Mouse (Mus musculus): ENCODE measurements at regions not wholly inside any gene's neighbourhood (a gene's known extent, or its start where the extent isn't known, plus 50 kb on each side); places are given as distances from the start of the nearest gene placed in this dataset.
A peak's percentile ranks its signal among the peaks of the same experiment; 100 is the strongest.

- Histone ChIP-seq H3K9ac (no peak overlapping the region), H3K4me3 (replicated peaks) (no peak overlapping the region), H3K4me1 (no peaks in the 10 kb centered on the region), H3K9me3 (no peaks in the 10 kb centered on the region), H3K27me3 (replicated peaks) (no peaks in the 10 kb centered on the region), H3K4me2 (no peak overlapping the region), H3K36me3 (no peaks in the 10 kb centered on the region), H3K27ac (no peak overlapping the region)
- no peak for ATAC-seq (ENCODE audit: insufficient read depth, low FRiP score, low read depth)
- 92% methylated on average over 1 of the region's 1 CpGs for WGBS
Measured at GRCm38 (mm10) chr3:38102985-38103384, 378.7 kb upstream of the Gm5148 start.

- H3K9ac ChIP-seq, result no peak overlapping the region
- no peak overlapping the region for H3K4me2 ChIP-seq
- no peaks in the 10 kb centered on the region for H3K27me3 ChIP-seq (replicated peaks)
- no peak overlapping the region for H3K27ac ChIP-seq
- 61% methylated on average over 1 of the region's 1 CpGs for WGBS
- H3K4me1 ChIP-seq, result no peaks in the 10 kb centered on the region
- ATAC-seq (ENCODE audit: insufficient read depth, low FRiP score, low read depth), result no peak
- no peaks in the 10 kb centered on the region for H3K36me3 ChIP-seq
- H3K4me3 ChIP-seq (replicated peaks), result no peak overlapping the region
- no peaks in the 10 kb centered on the region for H3K9me3 ChIP-seq
Measured at GRCm38 (mm10) chr3:38102181-38102580, 377.9 kb upstream of the Gm5148 start.

- Histone ChIP-seq H3K9ac (no peak overlapping the region), H3K27me3 (replicated peaks) (no peaks in the 10 kb centered on the region), H3K4me3 (replicated peaks) (no peak overlapping the region), H3K4me2 (no peak overlapping the region), H3K4me1 (no peaks in the 10 kb centered on the region), H3K36me3 (no peaks in the 10 kb centered on the region), H3K27ac (no peak overlapping the region), H3K9me3 (no peaks in the 10 kb centered on the region)
- ATAC-seq (ENCODE audit: insufficient read depth, low FRiP score, low read depth), result no peak
- 69% methylated on average over 7 of the region's 7 CpGs for WGBS
Measured at GRCm38 (mm10) chr3:38094370-38094979, 370.2 kb upstream of the Gm5148 start.

GRCm38 (mm10) chr3:38084548-38084947 is 360.3 kb upstream of the Gm5148 start:
- H3K4me2 ChIP-seq, result no peak overlapping the region
- H3K4me1 ChIP-seq, result no peaks in the 10 kb centered on the region
- no peak overlapping the region for H3K9ac ChIP-seq
- H3K27me3 ChIP-seq (replicated peaks), result no peaks in the 10 kb centered on the region
- 66% methylated on average over 6 of the region's 6 CpGs for WGBS
- H3K27ac ChIP-seq, result no peak overlapping the region
- H3K36me3 ChIP-seq, result no peaks in the 10 kb centered on the region
- no peaks in the 10 kb centered on the region for H3K9me3 ChIP-seq
- H3K4me3 ChIP-seq (replicated peaks), result no peak overlapping the region
- ATAC-seq (ENCODE audit: insufficient read depth, low FRiP score, low read depth), result no peak

- Histone ChIP-seq H3K9me3 (no peaks in the 10 kb centered on the region), H3K4me2 (no peak overlapping the region), H3K4me3 (replicated peaks) (no peak overlapping the region), H3K27ac (no peak overlapping the region), H3K27me3 (replicated peaks) (no peaks in the 10 kb centered on the region), H3K9ac (no peak overlapping the region), H3K36me3 (no peaks in the 10 kb centered on the region), H3K4me1 (no peaks in the 10 kb centered on the region)
- no peak for ATAC-seq (ENCODE audit: insufficient read depth, low FRiP score, low read depth)
- WGBS, result 82% methylated on average over 11 of the region's 11 CpGs
Measured at GRCm38 (mm10) chr3:38082386-38082785, 358.1 kb upstream of the Gm5148 start.

- ATAC-seq (ENCODE audit: insufficient read depth, low FRiP score, low read depth), result no peak
- Histone ChIP-seq H3K9ac (no peak overlapping the region), H3K9me3 (no peaks in the 10 kb centered on the region), H3K36me3 (no peaks in the 10 kb centered on the region), H3K4me1 (no peaks in the 10 kb centered on the region), H3K27ac (no peak overlapping the region), H3K4me3 (replicated peaks) (no peak overlapping the region), H3K4me2 (no peak overlapping the region), H3K27me3 (replicated peaks) (no peaks in the 10 kb centered on the region)
- WGBS, result 75% methylated on average over 1 of the region's 1 CpGs
Measured at GRCm38 (mm10) chr3:38076835-38077234, 352.5 kb upstream of the Gm5148 start.

GRCm38 (mm10) chr3:38073946-38074345 is 349.7 kb upstream of the Gm5148 start:
- no peak overlapping the region for H3K4me3 ChIP-seq (replicated peaks)
- WGBS, result 71% methylated on average over 4 of the region's 4 CpGs
- no peaks in the 10 kb centered on the region for H3K27me3 ChIP-seq (replicated peaks)
- no peak overlapping the region for H3K27ac ChIP-seq
- ATAC-seq (ENCODE audit: insufficient read depth, low FRiP score, low read depth), result no peak
- H3K9me3 ChIP-seq, result no peaks in the 10 kb centered on the region
- no peaks in the 10 kb centered on the region for H3K36me3 ChIP-seq
- H3K4me1 ChIP-seq, result no peaks in the 10 kb centered on the region
- H3K9ac ChIP-seq, result no peak overlapping the region
- no peak overlapping the region for H3K4me2 ChIP-seq

- no peak overlapping the region for H3K9ac ChIP-seq
- WGBS, result 35% methylated on average over 9 of the region's 9 CpGs
- peaks cover 5% of the 10 kb centered on the region; the same call in 1 of the 2 replicates for H3K4me1 ChIP-seq
- H3K36me3 ChIP-seq, result no peaks in the 10 kb centered on the region
- no peak overlapping the region for H3K4me3 ChIP-seq (replicated peaks)
- H3K9me3 ChIP-seq, result no peaks in the 10 kb centered on the region
- H3K27ac ChIP-seq, result 0 out of 2 replicates have a peak overlapping the region, but pooled peaks have one; percentile 44
- ATAC-seq (ENCODE audit: insufficient read depth, low FRiP score, low read depth), result no peak; the same call in 1 of the 2 replicates
- no peak overlapping the region for H3K4me2 ChIP-seq
- no peaks in the 10 kb centered on the region for H3K27me3 ChIP-seq (replicated peaks)
Measured at GRCm38 (mm10) chr3:38055627-38056026, 331.3 kb upstream of the Gm5148 start.

- 82% methylated on average over 7 of the region's 7 CpGs for WGBS
- Histone ChIP-seq H3K4me3 (replicated peaks) (no peak overlapping the region), H3K4me2 (no peak overlapping the region), H3K27me3 (replicated peaks) (no peaks in the 10 kb centered on the region), H3K9me3 (no peaks in the 10 kb centered on the region), H3K36me3 (no peaks in the 10 kb centered on the region), H3K27ac (no peak overlapping the region), H3K4me1 (peaks cover 17% of the 10 kb centered on the region), H3K9ac (no peak overlapping the region)
- no peak for ATAC-seq (ENCODE audit: insufficient read depth, low FRiP score, low read depth)
Measured at GRCm38 (mm10) chr3:38052941-38053340, 328.7 kb upstream of the Gm5148 start.

GRCm38 (mm10) chr3:38051748-38052147 is 327.5 kb upstream of the Gm5148 start:
- no peaks in the 10 kb centered on the region for H3K36me3 ChIP-seq
- peaks cover 17% of the 10 kb centered on the region for H3K4me1 ChIP-seq
- H3K27me3 ChIP-seq (replicated peaks), result no peaks in the 10 kb centered on the region
- no peak overlapping the region for H3K4me2 ChIP-seq
- H3K9me3 ChIP-seq, result no peaks in the 10 kb centered on the region
- WGBS, result 70% methylated on average over 11 of the region's 11 CpGs
- H3K27ac ChIP-seq, result peak overlapping the region; percentile 35; the same call in 1 of the 2 replicates
- no peak overlapping the region for H3K4me3 ChIP-seq (replicated peaks)
- H3K9ac ChIP-seq, result no peak overlapping the region
- no peak for ATAC-seq (ENCODE audit: insufficient read depth, low FRiP score, low read depth)

- H3K4me3 ChIP-seq (replicated peaks), result no peak overlapping the region
- H3K4me2 ChIP-seq, result no peak overlapping the region
- peaks cover 19% of the 10 kb centered on the region for H3K4me1 ChIP-seq
- 75% methylated on average over 9 of the region's 9 CpGs for WGBS
- ATAC-seq (ENCODE audit: insufficient read depth, low FRiP score, low read depth), result no peak
- H3K27me3 ChIP-seq (replicated peaks), result no peaks in the 10 kb centered on the region
- no peaks in the 10 kb centered on the region for H3K36me3 ChIP-seq
- peak overlapping the region; percentile 35; the same call in 1 of the 2 replicates for H3K27ac ChIP-seq
- H3K9ac ChIP-seq, result no peak overlapping the region
- no peaks in the 10 kb centered on the region for H3K9me3 ChIP-seq
Measured at GRCm38 (mm10) chr3:38050856-38051255, 326.6 kb upstream of the Gm5148 start.

- Histone ChIP-seq H3K27ac (peak overlapping the region; percentile 80), H3K9me3 (no peaks in the 10 kb centered on the region), H3K9ac (no peak overlapping the region), H3K27me3 (replicated peaks) (no peaks in the 10 kb centered on the region), H3K4me3 (replicated peaks) (no peak overlapping the region), H3K36me3 (no peaks in the 10 kb centered on the region), H3K4me2 (no peak overlapping the region), H3K4me1 (peaks cover 18% of the 10 kb centered on the region)
- 53% methylated on average over 1 of the region's 1 CpGs for WGBS
- ATAC-seq (ENCODE audit: insufficient read depth, low FRiP score, low read depth), result no peak
Measured at GRCm38 (mm10) chr3:38050366-38050765, 326.1 kb upstream of the Gm5148 start.

- ATAC-seq (ENCODE audit: insufficient read depth, low FRiP score, low read depth), result peak; percentile 55; the same call in 1 of the 2 replicates
- Histone ChIP-seq H3K27ac (peak overlapping the region; percentile 80), H3K27me3 (replicated peaks) (no peaks in the 10 kb centered on the region), H3K9ac (no peak overlapping the region), H3K4me1 (peaks cover 18% of the 10 kb centered on the region; the same call in 1 of the 2 replicates), H3K36me3 (no peaks in the 10 kb centered on the region), H3K4me3 (replicated peaks) (no peak overlapping the region), H3K9me3 (no peaks in the 10 kb centered on the region), H3K4me2 (no peak overlapping the region)
- 27% methylated on average over 2 of the region's 2 CpGs for WGBS
Measured at GRCm38 (mm10) chr3:38049290-38049689, 325.0 kb upstream of the Gm5148 start.
